Mouse (Mus musculus) CH12.LX (cell line): Measurements from ENCODE around the gene Ccdc142. TPM values are rescaled to one million over a fixed set of nuclear protein-coding genes. Genes with fewer than 3 reads are reported as not detected.

Source experiments
- DNase-seq: peaks from one replicate; pipeline ENCODE4 v3.0.0-alpha.2; 2013; ENCODE audit errors: extremely low read depth
- H3K27ac ChIP-seq: 2 replicates; pipeline ENCODE4 v1.5.1; 2012; ENCODE audit warnings: low read depth, mild to moderate bottlenecking, control low read depth, moderate library complexity; ENCODE audit not compliant: insufficient read depth
- H3K27me3 ChIP-seq: replicated peaks from 2 replicates; pipeline ENCODE3; 2012; ENCODE audit warnings: inconsistent platforms
- H3K36me3 ChIP-seq, 2 experiments: replicated peaks in 1 of 2; 2 replicates each; pipeline versions ENCODE3 to v1.6.1; 2012; ENCODE audit warnings: inconsistent platforms in 1 of 2, low read length in 1 of 2, mild to moderate bottlenecking in 1 of 2, mixed read lengths in 1 of 2, moderate library complexity in 1 of 2; ENCODE audit not compliant: control insufficient read depth in 1 of 2, insufficient read depth in 1 of 2
- H3K4me1 ChIP-seq, 2 experiments: 2 replicates each; pipeline ENCODE4 v1.6.1; 2012; ENCODE audit warnings: inconsistent platforms in 1 of 2, moderate library complexity in 1 of 2; ENCODE audit not compliant: insufficient read depth in 2 of 2, control insufficient read depth in 1 of 2
- H3K4me2 ChIP-seq: 2 replicates; pipeline ENCODE4 v1.6.1; 2012; ENCODE audit warnings: low read depth, mild to moderate bottlenecking, control low read depth; ENCODE audit not compliant: poor library complexity, insufficient read depth, severe bottlenecking
- H3K4me3 ChIP-seq, 3 experiments: fragments of 150-350 bp in 1 of 3; sonication (generic) in 1 of 3; replicated peaks in 1 of 3; 2 replicates each; pipeline versions ENCODE3 to v1.5.1; 2011 to 2012; ENCODE audit warnings: low read depth in 2 of 3, low read length in 2 of 3, mild to moderate bottlenecking in 2 of 3, moderate library complexity in 2 of 3, control low read depth in 1 of 3, improper control_type of control experiment in 1 of 3, inconsistent platforms in 1 of 3, mixed read lengths in 1 of 3; ENCODE audit not compliant: poor library complexity in 1 of 3
- H3K79me2 ChIP-seq: replicated peaks from 2 replicates; pipeline ENCODE4 v1.6.1; 2012; ENCODE audit warnings: mild to moderate bottlenecking, moderate library complexity; ENCODE audit not compliant: control insufficient read depth, poor library complexity, insufficient read depth, severe bottlenecking; ENCODE audit errors: extremely low read depth
- H3K9ac ChIP-seq: 2 replicates; pipeline ENCODE4 v1.6.1; 2012; ENCODE audit warnings: low read depth, mild to moderate bottlenecking, control low read depth, moderate library complexity; ENCODE audit not compliant: insufficient read depth
- H3K9me3 ChIP-seq: replicated peaks from 2 replicates; pipeline ENCODE3; 2012; ENCODE audit warnings: low read length, inconsistent platforms, mixed read lengths
- CTCF ChIP-seq, 2 experiments: IDR thresholded peaks in 1 of 2; conservative IDR thresholded peaks in 1 of 2; 2 replicates each; pipeline ENCODE4 v1.5.1; 2011 to 2012; ENCODE audit warnings: low read depth in 2 of 2, low read length in 2 of 2, improper control_type of control experiment in 1 of 2, inconsistent platforms in 1 of 2, mild to moderate bottlenecking in 1 of 2, moderate library complexity in 1 of 2
- E2F4 ChIP-seq: IDR thresholded peaks from 2 replicates; pipeline ENCODE4 v1.6.1; 2011; ENCODE audit warnings: low read depth, low read length, improper control_type of control experiment; ENCODE audit not compliant: insufficient replicate concordance
- EP300 ChIP-seq: IDR thresholded peaks from 2 replicates; pipeline ENCODE4 v1.6.1; 2011; ENCODE audit warnings: low read length, improper control_type of control experiment
- ETS1 ChIP-seq: conservative IDR thresholded peaks from 2 replicates; pipeline ENCODE4 v1.6.1; 2012; ENCODE audit warnings: low read depth, mild to moderate bottlenecking, inconsistent platforms, low read length, improper control_type of control experiment, moderate library complexity
- GABPA ChIP-seq: IDR thresholded peaks from 2 replicates; pipeline ENCODE4 v1.6.1; 2012; ENCODE audit warnings: low read depth, low read length, improper control_type of control experiment, inconsistent platforms; ENCODE audit not compliant: insufficient replicate concordance
- HCFC1 ChIP-seq: IDR thresholded peaks from 2 replicates; pipeline ENCODE4 v1.6.1; 2012; ENCODE audit warnings: low read depth, mild to moderate bottlenecking, inconsistent platforms, low read length, improper control_type of control experiment
- IRF4 ChIP-seq: IDR thresholded peaks from 2 replicates; pipeline ENCODE4 v1.6.1; 2014; ENCODE audit warnings: low read depth, mild to moderate bottlenecking, inconsistent platforms, low read length, improper control_type of control experiment
- JUND ChIP-seq: conservative IDR thresholded peaks from 2 replicates; pipeline ENCODE4 v1.6.1; 2011; ENCODE audit warnings: low read depth, low read length, improper control_type of control experiment
- MAFK ChIP-seq: IDR thresholded peaks from 2 replicates; pipeline ENCODE4 v1.6.1; 2011; ENCODE audit warnings: low read length, improper control_type of control experiment; ENCODE audit not compliant: insufficient replicate concordance
- PAX5 ChIP-seq: IDR thresholded peaks from 2 replicates; pipeline ENCODE4 v1.6.1; 2012; ENCODE audit warnings: low read length, inconsistent platforms, mixed read lengths
- POLR2A ChIP-seq: IDR thresholded peaks from 2 replicates; pipeline ENCODE4 v1.6.1; 2011; ENCODE audit warnings: low read depth, mild to moderate bottlenecking, improper control_type of control experiment, low read length
- POLR2AphosphoS2 ChIP-seq: IDR thresholded peaks from 2 replicates; pipeline ENCODE4 v1.6.1; 2011; ENCODE audit warnings: low read depth, low read length, improper control_type of control experiment
- RAD21 ChIP-seq: IDR thresholded peaks from 2 replicates; pipeline ENCODE4 v1.6.1; 2011; ENCODE audit warnings: low read depth, mild to moderate bottlenecking, low read length, improper control_type of control experiment, moderate library complexity
- RCOR1 ChIP-seq: conservative IDR thresholded peaks from 2 replicates; pipeline ENCODE4 v1.6.1; 2012; ENCODE audit warnings: low read depth, mild to moderate bottlenecking, inconsistent platforms, low read length, improper control_type of control experiment
- TBP ChIP-seq: conservative IDR thresholded peaks from 2 replicates; pipeline ENCODE4 v1.6.1; 2011; ENCODE audit warnings: low read depth, low read length, improper control_type of control experiment
- USF2 ChIP-seq: conservative IDR thresholded peaks from 2 replicates; pipeline ENCODE4 v1.6.1; 2011; ENCODE audit warnings: low read depth, low read length, improper control_type of control experiment
- ZC3H11A ChIP-seq: IDR thresholded peaks from 2 replicates; pipeline ENCODE4 v1.6.1; 2012; ENCODE audit warnings: low read depth, mild to moderate bottlenecking, inconsistent platforms, low read length, improper control_type of control experiment
- ZKSCAN1 ChIP-seq: IDR thresholded peaks from 2 replicates; pipeline ENCODE4 v1.6.1; 2012; ENCODE audit warnings: low read depth, inconsistent platforms, low read length, improper control_type of control experiment, borderline replicate concordance
- ZMIZ1 ChIP-seq: IDR thresholded peaks from 2 replicates; pipeline ENCODE4 v1.6.1; 2012; ENCODE audit warnings: low read depth, mild to moderate bottlenecking, inconsistent platforms, low read length, improper control_type of control experiment
- ZNF384 ChIP-seq: IDR thresholded peaks from 2 replicates; pipeline ENCODE4 v1.6.1; 2012; ENCODE audit warnings: low read depth, low read length, improper control_type of control experiment, inconsistent platforms
- dilution Hi-C: fragments of 300-500 bp; cut with MboI; formaldehyde crosslinking; loops from 2 replicates; pipeline ENCODE4 v1.14.3; 2020; ENCODE audit warnings: low sequenced_read_pairs; ENCODE audit not compliant: extremely low pct_unique_long_range_greater_than_20kb, extremely low pct_ligation_motif_present
- in situ Hi-C: fragments of 300-500 bp; cut with MboI; formaldehyde crosslinking; loops from 3 replicates; pipeline ENCODE4 v1.14.3; 2019; ENCODE audit warnings: low sequenced_read_pairs, low pct_ligation_motif_present, low pct_unique_long_range_greater_than_20kb, mixed read lengths
- polyA plus RNA-seq: library from polyadenylated mRNA; unstranded; fragments of >175 nt; gene quantifications from 2 replicates; pipeline ENCODE4 v1.2.1, GENCODE M21; 2012; ENCODE audit warnings: low read depth; ENCODE audit not compliant: insufficient read length
- total RNA-seq, 2 experiments: library from RNA; depleted of rRNA; stranded (reverse); fragments of 300-350 nt in 1 of 2; fragments of >200 nt in 1 of 2; gene quantifications; 2 replicates each; pipeline ENCODE4 v1.2.3; 2012 to 2014

Ccdc142 gene
- total and polyA plus RNA-seq, 3 experiments, result 0.38 to 3.1 (median 1.7) TPM

- H3K4me2 ChIP-seq, result no peak within 1 kb of the TSS
- no peak within 1 kb of the TSS for H3K27ac ChIP-seq
- in situ Hi-C loops (no loop called here), dilution Hi-C loops (no loop called here)
- H3K4me3 ChIP-seq, result no peak within 1 kb of the TSS
- DNase-seq, result no peak
- H3K27me3 ChIP-seq, result no peaks in the 10 kb centered on the region
- no peak within 1 kb of the TSS for H3K9ac ChIP-seq
- H3K79me2 ChIP-seq, result peaks cover 32% of the 10 kb centered on the region
- peaks cover 20 to 61% of the 10 kb centered on the region in 2 experiments for H3K36me3 ChIP-seq
- peaks cover 8 to 17% of the 10 kb centered on the region in 2 experiments for H3K4me1 ChIP-seq
- TF ChIP-seq HCFC1, result peak; percentile 77
- TF ChIP-seq ZNF384, result no peak
- H3K9me3 ChIP-seq, result no peaks in the 10 kb centered on the region
Measured at GRCm38 (mm10) chr6:83057790-83058189, 43.6 kb upstream of the Ccdc142 start, which contains the start of gene Dqx1. Gene Dqx1 (plus strand): TSS chr6:83057844.

GRCm38 (mm10) chr6:83058725-83059124, 42.7 kb upstream of the Ccdc142 start:
- H3K27ac ChIP-seq, result no peak overlapping the region
- H3K36me3 ChIP-seq, result peaks cover 20 to 68% of the 10 kb centered on the region in 2 experiments
- DNase-seq, result no peak
- in situ Hi-C loops, result no loop called here
- H3K9me3 ChIP-seq, result no peaks in the 10 kb centered on the region
- H3K27me3 ChIP-seq, result no peaks in the 10 kb centered on the region
- H3K4me1 ChIP-seq, result peaks cover 8 to 17% of the 10 kb centered on the region in 2 experiments
- peak; percentile 55 for TF ChIP-seq POLR2AphosphoS2
- TF ChIP-seq MAFK, result no peak
- no peak for TF ChIP-seq USF2
- TF ChIP-seq HCFC1, result no peak
- peak; percentile 0; the same call in 1 of the 2 replicates for TF ChIP-seq POLR2A
- TF ChIP-seq RCOR1, result no peak
- no peak for TF ChIP-seq CTCF (conservative IDR thresholded peaks at IDR 0.05 in 1 of 2, IDR thresholded peaks at IDR 0.05 in 1 of 2; ENCODE audit: low read depth in 2 of 2, low read length in 2 of 2)
- no peak for TF ChIP-seq GABPA
- TF ChIP-seq ZMIZ1, result no peak
- H3K9ac ChIP-seq, result no peak overlapping the region
- dilution Hi-C loops, result no loop called here
- no peak overlapping the region for H3K4me3 ChIP-seq
- H3K79me2 ChIP-seq, result peaks cover 23% of the 10 kb centered on the region
- H3K4me2 ChIP-seq, result no peak overlapping the region

DNA sequence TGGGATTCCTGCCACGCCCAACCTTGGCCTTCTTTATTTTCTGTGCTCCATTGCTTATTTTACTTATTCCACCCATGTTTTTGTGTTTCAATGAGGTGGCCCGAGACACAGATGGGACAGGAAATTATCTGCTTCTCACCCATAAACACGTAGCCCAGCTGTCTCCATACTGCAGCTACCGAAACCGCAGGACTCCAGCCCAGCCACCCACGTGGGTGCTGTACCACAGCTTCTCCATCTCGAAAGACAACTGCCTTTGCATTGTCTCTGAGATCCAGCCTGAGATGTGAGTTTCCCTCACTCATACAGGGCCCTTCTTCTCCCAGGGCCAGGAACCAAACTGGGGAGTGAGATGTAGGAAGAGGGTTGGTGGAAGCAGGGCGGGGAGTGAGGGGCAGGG, 35.4 kb upstream of the Ccdc142 start:
- H3K27me3 ChIP-seq, result no peaks in the 10 kb centered on the region
- peaks cover 27% of the 10 kb centered on the region for H3K9me3 ChIP-seq

More for the DNA sequence above, 35.4 kb upstream of the Ccdc142 start:
- H3K79me2 ChIP-seq, result no peaks in the 10 kb centered on the region
- dilution Hi-C loops (no loop called here), in situ Hi-C loops (no loop called here)
- no peak overlapping the region for H3K9ac ChIP-seq
- TF ChIP-seq ZC3H11A (no peak), IRF4 (no peak), E2F4 (no peak), RAD21 (no peak), POLR2A (no peak), EP300 (no peak), ZKSCAN1 (no peak), HCFC1 (no peak), PAX5 (no peak), TBP (no peak), ETS1 (no peak), RCOR1 (no peak), JUND (no peak)
- no peak overlapping the region for H3K4me2 ChIP-seq
- H3K36me3 ChIP-seq, result peaks cover 0 to 42% of the 10 kb centered on the region in 2 experiments
- no peak overlapping the region for H3K4me3 ChIP-seq
- no peaks in the 10 kb centered on the region for H3K4me1 ChIP-seq
- H3K27ac ChIP-seq, result no peak overlapping the region
- DNase-seq, result no peak
